Mouse (Mus musculus): Measurements from ENCODE around the gene Ms4a12. TPM values are rescaled to one million over a fixed set of nuclear protein-coding genes. Genes with fewer than 3 reads are reported as not detected.

Gene Ms4a12
- polyA plus RNA-seq (2015; fragmentation: Illumina TruSeq; extraction: RNeasy Lipid Tissue Mini Kit (QIAGEN cat#74804); ENCODE audit: insufficient read depth, low read depth, low replicate concordance) = not detected

GRCm38 (mm10) chr19:11232348-11232747, at the start of gene Ms4a12:
Ms4a12 (minus strand) TSS chr19:11232448.

GRCm38 (mm10) chr19:11266052-11266845, 34.0 kb upstream of the Ms4a12 start, which contains the start of gene Ms4a1:
Ms4a1 (minus strand) TSS chr19:11266241.

GRCm38 (mm10) chr19:11196546-11196945, 35.7 kb downstream of the Ms4a12 start, which contains the start of gene Ms4a13:
Ms4a13 (minus strand) TSS chr19:11196737.

GRCm38 (mm10) chr19:11165172-11165571, 67.1 kb downstream of the Ms4a12 start, which contains the start of gene 1700025F22Rik:
1700025F22Rik (minus strand) TSS chr19:11165320.

Other genes starting within 250 kb of the Ms4a12 start
- gene Ms4a15, start 239.2 kb downstream of the Ms4a12 start, polyA plus RNA-seq (2015; fragmentation: Illumina TruSeq; extraction: RNeasy Lipid Tissue Mini Kit (QIAGEN cat#74804); ENCODE audit: insufficient read depth, low read depth, low replicate concordance) = not detected
- not detected for gene Ms4a18, start 214.4 kb downstream of the Ms4a12 start, polyA plus RNA-seq (2015; fragmentation: Illumina TruSeq; extraction: RNeasy Lipid Tissue Mini Kit (QIAGEN cat#74804); ENCODE audit: insufficient read depth, low read depth, low replicate concordance)
- not detected for gene Ms4a8a, start 151.3 kb downstream of the Ms4a12 start, polyA plus RNA-seq (2015; fragmentation: Illumina TruSeq; extraction: RNeasy Lipid Tissue Mini Kit (QIAGEN cat#74804); ENCODE audit: insufficient read depth, low read depth, low replicate concordance)
- gene 1700017D01Rik, start 101.6 kb downstream of the Ms4a12 start, polyA plus RNA-seq (2015; fragmentation: Illumina TruSeq; extraction: RNeasy Lipid Tissue Mini Kit (QIAGEN cat#74804); ENCODE audit: insufficient read depth, low read depth, low replicate concordance) = not detected
- not detected for gene 1700025F22Rik, start 67.1 kb downstream of the Ms4a12 start, polyA plus RNA-seq (2015; fragmentation: Illumina TruSeq; extraction: RNeasy Lipid Tissue Mini Kit (QIAGEN cat#74804); ENCODE audit: insufficient read depth, low read depth, low replicate concordance)
- not detected for gene Ms4a13, start 35.7 kb downstream of the Ms4a12 start, polyA plus RNA-seq (2015; fragmentation: Illumina TruSeq; extraction: RNeasy Lipid Tissue Mini Kit (QIAGEN cat#74804); ENCODE audit: insufficient read depth, low read depth, low replicate concordance)
- gene Ms4a1, start 33.8 kb upstream of the Ms4a12 start, polyA plus RNA-seq (2015; fragmentation: Illumina TruSeq; extraction: RNeasy Lipid Tissue Mini Kit (QIAGEN cat#74804); ENCODE audit: insufficient read depth, low read depth, low replicate concordance) = 0.52 TPM
- gene Ms4a5, start 51.4 kb upstream of the Ms4a12 start, polyA plus RNA-seq (2015; fragmentation: Illumina TruSeq; extraction: RNeasy Lipid Tissue Mini Kit (QIAGEN cat#74804); ENCODE audit: insufficient read depth, low read depth, low replicate concordance) = not detected
- gene Ms4a14, start 82.0 kb upstream of the Ms4a12 start, polyA plus RNA-seq (2015; fragmentation: Illumina TruSeq; extraction: RNeasy Lipid Tissue Mini Kit (QIAGEN cat#74804); ENCODE audit: insufficient read depth, low read depth, low replicate concordance) = 0.31 TPM
- gene Ms4a7, start 103.7 kb upstream of the Ms4a12 start, polyA plus RNA-seq (2015; fragmentation: Illumina TruSeq; extraction: RNeasy Lipid Tissue Mini Kit (QIAGEN cat#74804); ENCODE audit: insufficient read depth, low read depth, low replicate concordance) = 1.9 TPM
- gene Ms4a4a, start 143.1 kb upstream of the Ms4a12 start, polyA plus RNA-seq (2015; fragmentation: Illumina TruSeq; extraction: RNeasy Lipid Tissue Mini Kit (QIAGEN cat#74804); ENCODE audit: insufficient read depth, low read depth, low replicate concordance) = 2.9 TPM
- not detected for gene Ms4a4c, start 172.3 kb upstream of the Ms4a12 start, polyA plus RNA-seq (2015; fragmentation: Illumina TruSeq; extraction: RNeasy Lipid Tissue Mini Kit (QIAGEN cat#74804); ENCODE audit: insufficient read depth, low read depth, low replicate concordance)
- not detected for gene Ms4a4b, start 211.1 kb upstream of the Ms4a12 start, polyA plus RNA-seq (2015; fragmentation: Illumina TruSeq; extraction: RNeasy Lipid Tissue Mini Kit (QIAGEN cat#74804); ENCODE audit: insufficient read depth, low read depth, low replicate concordance)
- gene Ms4a6c, start 236.9 kb upstream of the Ms4a12 start, polyA plus RNA-seq (2015; fragmentation: Illumina TruSeq; extraction: RNeasy Lipid Tissue Mini Kit (QIAGEN cat#74804); ENCODE audit: insufficient read depth, low read depth, low replicate concordance) = 3.3 TPM

Data from pancreas, adult 10 weeks (tissue).